Mouse (Mus musculus): ENCODE data around the gene Etl4. TPM values are rescaled to one million over a fixed set of nuclear protein-coding genes. Genes with fewer than 3 reads are reported as not detected.

Gene Etl4
- total RNA-seq, 2 experiments from 2014 or later: 95.1 to 97.2 TPM

- no peak for DNase-seq (ENCODE audit: extremely low spot score in 1 of 2, low spot score in 2 of 2)
- intact Hi-C loops (cut with DNase I): no loop called here
Observed at GRCm38 (mm10) chr2:20404395-20404794, 494.8 kb downstream of the Etl4 start.

- DNase-seq (ENCODE audit: extremely low spot score in 1 of 2, low spot score in 2 of 2): peak; percentile 51 to 53
- intact Hi-C loops (cut with DNase I): no loop called here
Observed at GRCm38 (mm10) chr2:20407101-20407500, 497.5 kb downstream of the Etl4 start.

GRCm38 (mm10) chr2:20414856-20415255 is 505.3 kb downstream of the Etl4 start:
- intact Hi-C loops (cut with DNase I): no loop called here
- no peak for DNase-seq (ENCODE audit: extremely low spot score in 1 of 2, low spot score in 2 of 2)

- intact Hi-C loops (cut with DNase I): no loop called here
- no peak for DNase-seq (ENCODE audit: extremely low spot score in 1 of 2, low spot score in 2 of 2)
Observed at GRCm38 (mm10) chr2:20416934-20417614, 507.5 kb downstream of the Etl4 start.

GRCm38 (mm10) chr2:20417998-20418397 is 508.4 kb downstream of the Etl4 start:
- DNase-seq (ENCODE audit: extremely low spot score in 1 of 2, low spot score in 2 of 2): no peak
- intact Hi-C loops (cut with DNase I): no loop called here

GRCm38 (mm10) chr2:20419975-20420374 is 510.4 kb downstream of the Etl4 start:
- DNase-seq (ENCODE audit: extremely low spot score in 1 of 2, low spot score in 2 of 2): peak in 1 of 2 experiments; percentile 24
- intact Hi-C loops (cut with DNase I): no loop called here

GRCm38 (mm10) chr2:20422275-20422674 is 512.7 kb downstream of the Etl4 start:
- intact Hi-C loops (cut with DNase I): no loop called here
- no peak for DNase-seq (ENCODE audit: extremely low spot score in 1 of 2, low spot score in 2 of 2)

- no peak for DNase-seq (ENCODE audit: extremely low spot score in 1 of 2, low spot score in 2 of 2)
- intact Hi-C loops (cut with DNase I): no loop called here
Observed at GRCm38 (mm10) chr2:20433656-20434055, 524.1 kb downstream of the Etl4 start.

GRCm38 (mm10) chr2:20435530-20435929 is 526.0 kb downstream of the Etl4 start:
- no peak for DNase-seq (ENCODE audit: extremely low spot score in 1 of 2, low spot score in 2 of 2)
- intact Hi-C loops (cut with DNase I): no loop called here

GRCm38 (mm10) chr2:20442731-20443130 is 533.2 kb downstream of the Etl4 start:
- intact Hi-C loops (cut with DNase I): no loop called here

GRCm38 (mm10) chr2:20443671-20444440 is 534.3 kb downstream of the Etl4 start:
- DNase-seq (ENCODE audit: extremely low spot score in 1 of 2, low spot score in 2 of 2): no peak
- intact Hi-C loops (cut with DNase I): no loop called here

More at GRCm38 (mm10) chr2:20442731-20443130, 533.2 kb downstream of the Etl4 start:
- DNase-seq (ENCODE audit: extremely low spot score in 1 of 2, low spot score in 2 of 2): no peak

- intact Hi-C loops (cut with DNase I): no loop called here
- DNase-seq (ENCODE audit: extremely low spot score in 1 of 2, low spot score in 2 of 2): no peak
Observed at GRCm38 (mm10) chr2:20445156-20446155, 535.9 kb downstream of the Etl4 start.

- no peak for DNase-seq (ENCODE audit: extremely low spot score in 1 of 2, low spot score in 2 of 2)
- intact Hi-C loops (cut with DNase I): no loop called here
Observed at GRCm38 (mm10) chr2:20446180-20446579, 536.6 kb downstream of the Etl4 start.

- no peak for DNase-seq (ENCODE audit: extremely low spot score in 1 of 2, low spot score in 2 of 2)
- intact Hi-C loops (cut with DNase I): no loop called here
Observed at GRCm38 (mm10) chr2:20450945-20451344, 541.4 kb downstream of the Etl4 start.

GRCm38 (mm10) chr2:20453506-20454206 is 544.1 kb downstream of the Etl4 start:
- intact Hi-C loops (cut with DNase I): no loop called here
- no peak for DNase-seq (ENCODE audit: extremely low spot score in 1 of 2, low spot score in 2 of 2)

- intact Hi-C loops (cut with DNase I): no loop called here
- DNase-seq (ENCODE audit: extremely low spot score in 1 of 2, low spot score in 2 of 2): no peak
Observed at GRCm38 (mm10) chr2:20479199-20479598, 569.6 kb downstream of the Etl4 start.

- no peak for DNase-seq (ENCODE audit: extremely low spot score in 1 of 2, low spot score in 2 of 2)
- intact Hi-C loops (cut with DNase I): no loop called here
Observed at GRCm38 (mm10) chr2:20486137-20486788, 576.7 kb downstream of the Etl4 start.

GRCm38 (mm10) chr2:20489090-20489489 is 579.5 kb downstream of the Etl4 start:
- intact Hi-C loops (cut with DNase I): no loop called here
- no peak for DNase-seq (ENCODE audit: extremely low spot score in 1 of 2, low spot score in 2 of 2)
